8 mouse cellular contexts compared by ENCODE assay signal in genomic region chr1:20890941-20891399, GRCm38 (mm10). TPM values are rescaled to one million over a fixed set of nuclear protein-coding genes. Genes with fewer than 3 reads are reported as not detected.
A peak's percentile ranks its signal among the peaks of the same experiment; 100 is the strongest.
DNase-seq lines count a peak whose midpoint lies in the region; ATAC-seq and TF ChIP-seq lines count a peak whose summit lies in the region.

No protein-coding gene starts in this region.

- H3K4me1 ChIP-seq in cortical plate, adult 2 months (ENCODE audit: control insufficient read depth, insufficient read depth, low read length) = peaks cover 2% of the 10 kb centered on the region; the same call in 1 of the 2 replicates
- H3K4me1 ChIP-seq in intestine, postnatal 0 days (replicated peaks; ENCODE audit: control insufficient read depth, insufficient read depth, low read length) = no peaks in the 10 kb centered on the region

- ATAC-seq in granulocyte monocyte progenitor cell, adult 5-6 weeks (replicated peaks; ENCODE audit: poor library complexity, severe bottlenecking) = peak; percentile 76
- ATAC-seq in intestine, postnatal 0 days = peak; percentile 85

- H3K36me3 ChIP-seq in intestine, postnatal 0 days (ENCODE audit: control insufficient read depth, insufficient read depth) = no peaks in the 10 kb centered on the region

- WGBS in intestine, postnatal 0 days = 1% methylated on average over 20 of the region's 20 CpGs

- intact Hi-C loops in left cerebral cortex, postnatal 36 days (cut with DNase I) = loop anchor here (5.0 to 10.0 kb wide), 4 partner anchors 41 to 279 kb away; no protein-coding TSS in a partner anchor

- TF ChIP-seq CTCF in cortical plate, adult 2 months (IDR thresholded peaks at IDR 0.05; ENCODE audit: extremely low read depth, insufficient read depth, low read length) = peak; percentile 54
- peak; percentile 83 for TF ChIP-seq CTCF in intestine, postnatal 0 days (IDR thresholded peaks at IDR 0.05; ENCODE audit: low read depth)

- H3K9me3 ChIP-seq in intestine, postnatal 0 days (ENCODE audit: control insufficient read depth) = no peaks in the 10 kb centered on the region

- TF ChIP-seq POLR2A in cortical plate, adult 2 months (IDR thresholded peaks at IDR 0.05; ENCODE audit: extremely low read depth, insufficient read depth, low read length) = 0 out of 2 replicates have a peak, but pooled peaks have one; percentile 11

- no peaks in the 10 kb centered on the region for H3K27me3 ChIP-seq in intestine, postnatal 0 days (replicated peaks; ENCODE audit: control insufficient read depth, insufficient read depth, low read length)

- peak overlapping the region; percentile 85 for H3K4me2 ChIP-seq in intestine, postnatal 0 days (replicated peaks; ENCODE audit: low read depth)

- peak overlapping the region; percentile 28 for H3K9ac ChIP-seq in intestine, postnatal 0 days (ENCODE audit: low read depth, low read length)

- H3K27ac ChIP-seq in cortical plate, adult 2 months (ENCODE audit: insufficient read depth, low read length) = peak overlapping the region; percentile 80
- peak overlapping the region; percentile 72 for H3K27ac ChIP-seq in intestine, postnatal 0 days (ENCODE audit: low read depth, low read length)

- DNase-seq in adrenal gland, adult (ENCODE audit: inconsistent age in 2 of 2, low spot score in 1 of 2) = peak; percentile 87 to 95
- DNase-seq in left cerebral cortex, postnatal 36 days (ENCODE audit: low spot score in 2 of 2) = peak; percentile 74 to 75
- peak; percentile 51 for DNase-seq in mesoderm, embryonic 11.5 days (ENCODE audit: low read depth, low spot score)
- peak; percentile 80 for DNase-seq in right cerebral cortex, postnatal 25 days
- DNase-seq in yolk sac, embryonic 10.5 days (ENCODE audit: low spot score) = peak; percentile 40

- H3K4me3 ChIP-seq in cortical plate, adult 2 months (ENCODE audit: insufficient read depth, low read length) = peak overlapping the region; percentile 85
- peak overlapping the region; percentile 60 for H3K4me3 ChIP-seq in intestine, postnatal 0 days (ENCODE audit: low read depth, low read length)

RNA-seq across cellular contexts. Expression of gene Paqr8, which starts 0.6 kb away (rescaled TPM):
- polyA plus RNA-seq in cortical plate, adult 2 months (2012; rRNA removed) = 79.4 and 85.9 TPM in 2 replicates
- total RNA-seq in granulocyte monocyte progenitor cell, adult 5-6 weeks (2014; fragmentation: Nextera tagmentation) = 3.0 and 3.1 TPM in 2 replicates
- total RNA-seq in granulocyte monocyte progenitor cell, adult 5-6 weeks (2017) = 2.6 and 2.9 TPM in 2 replicates
- polyA plus RNA-seq in intestine, postnatal 0 days (2015; fragmentation: Nextera tagmentation; extraction: Ambion mirVana) = 2.9 and 3.1 TPM in 2 replicates
- 100 to 1,000 TPM; 123 to 125 TPM for total RNA-seq in left cerebral cortex, postnatal 36 days (2021)

Comparison
In these comparisons a context has a peak if more than half of its experiments do, and no peak if none do; other contexts are left out.
1. Peak in every context shown above with its lines: DNase-seq, ATAC-seq, H3K4me3 ChIP-seq and H3K27ac ChIP-seq.
2. DNase-seq: peak in every context shown above with its lines; median percentile 91 in adrenal gland, adult; 80 in right cerebral cortex, postnatal 25 days; 74 in left cerebral cortex, postnatal 36 days; 51 in mesoderm, embryonic 11.5 days; 40 in yolk sac, embryonic 10.5 days.
3. RNA of gene Paqr8, which starts 0.6 kb away (total RNA-seq): 123 to 125 TPM in left cerebral cortex, postnatal 36 days; 2.6 to 3.1 TPM in granulocyte monocyte progenitor cell, adult 5-6 weeks; every median in the first group is over 10 times any median in the second.